Mouse (Mus musculus) neural tube, embryonic 10.5 days (tissue): ENCODE data around the gene Gpr1.
"Not testable (repeated sequence)": the region's sequence is repeated elsewhere in the genome, so short reads cannot be mapped to it uniquely, and the experiment has no call there.

Source experiments
- DNase-seq: peaks from one replicate; pipeline ENCODE4 v3.0.0-alpha.2; 2017; ENCODE audit warnings: low spot score; ENCODE audit errors: extremely low spot score

Gpr1 gene

DNA sequence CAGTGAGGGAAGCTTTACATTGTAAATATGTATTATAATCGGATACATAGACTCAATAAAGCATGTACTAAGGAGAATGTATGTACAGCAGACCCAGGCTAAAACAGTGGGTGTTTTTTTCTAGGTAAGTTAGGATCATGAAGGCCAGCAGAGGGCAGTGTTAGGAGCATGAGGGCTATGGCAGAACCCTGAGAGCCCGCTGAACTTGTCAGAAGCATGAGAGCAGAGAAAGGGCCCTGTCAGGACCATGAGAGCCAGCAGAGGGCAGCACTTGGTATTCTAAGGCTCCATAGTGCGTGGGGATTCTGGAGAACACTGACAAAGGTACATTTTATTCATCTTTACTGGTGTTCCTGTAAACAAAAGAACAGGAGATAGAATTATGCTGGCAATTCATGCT, 33.3 kb downstream of the Gpr1 start:
- DNase-seq = peak; percentile 93

DNA sequence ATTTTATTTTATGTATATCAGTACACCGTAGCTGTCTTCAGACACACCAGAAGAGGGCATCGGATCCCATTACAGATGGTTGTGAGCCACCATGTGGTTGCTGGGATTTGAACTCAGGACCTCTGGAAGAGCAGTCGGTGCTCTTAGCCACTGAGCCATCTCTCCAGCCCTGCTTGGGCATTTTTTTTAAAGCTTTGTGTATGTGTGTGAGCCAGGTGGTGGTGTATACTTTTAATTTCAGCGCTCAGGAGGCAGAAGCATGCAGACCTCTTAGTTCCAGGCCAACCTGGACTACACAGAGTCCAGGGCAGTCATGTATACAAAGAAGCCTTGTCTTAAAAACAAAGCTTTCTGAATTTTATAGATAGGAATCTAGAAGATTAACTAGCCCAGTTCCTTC, 33.8 kb downstream of the Gpr1 start:
- not testable (repeated sequence) for DNase-seq

DNA sequence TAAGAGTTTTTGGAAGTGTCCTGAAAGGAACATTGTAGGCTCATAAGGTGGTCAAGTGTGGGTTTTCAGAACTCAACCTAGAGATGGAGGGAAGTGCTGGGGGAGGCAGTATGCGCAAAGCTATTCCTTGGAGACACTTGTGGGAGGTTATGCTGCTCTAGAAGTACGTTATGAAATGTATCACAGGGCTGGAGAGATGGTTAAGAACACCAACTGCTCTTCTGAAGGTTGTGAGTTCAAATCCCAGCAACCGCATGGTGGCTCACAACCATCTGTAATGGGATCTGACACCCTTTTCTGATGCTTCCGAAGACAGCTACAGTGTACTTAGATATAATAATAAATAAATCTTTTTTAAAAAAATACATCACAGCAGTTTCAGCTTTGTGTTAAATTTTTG, 34.2 kb downstream of the Gpr1 start:
- DNase-seq = no peak

DNA sequence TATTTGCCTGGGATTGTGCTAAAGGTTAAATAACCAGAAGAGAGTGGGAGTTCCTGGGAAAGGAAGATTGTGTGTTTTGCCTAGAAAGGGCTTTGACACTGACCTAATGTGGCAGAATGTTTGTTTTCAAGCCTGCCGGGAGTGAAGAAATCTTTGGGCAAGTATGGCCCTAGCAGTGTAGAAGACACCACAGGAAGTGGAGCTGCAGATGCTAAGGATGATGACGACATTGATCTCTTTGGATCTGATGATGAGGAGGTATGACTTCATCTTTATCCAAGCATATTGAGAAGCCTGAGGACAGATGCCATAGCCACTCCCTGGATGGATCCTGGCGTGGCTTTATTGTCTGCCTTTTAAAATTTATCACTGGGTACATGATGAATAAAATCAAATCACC, 36.0 kb downstream of the Gpr1 start:
- no peak for DNase-seq

DNA sequence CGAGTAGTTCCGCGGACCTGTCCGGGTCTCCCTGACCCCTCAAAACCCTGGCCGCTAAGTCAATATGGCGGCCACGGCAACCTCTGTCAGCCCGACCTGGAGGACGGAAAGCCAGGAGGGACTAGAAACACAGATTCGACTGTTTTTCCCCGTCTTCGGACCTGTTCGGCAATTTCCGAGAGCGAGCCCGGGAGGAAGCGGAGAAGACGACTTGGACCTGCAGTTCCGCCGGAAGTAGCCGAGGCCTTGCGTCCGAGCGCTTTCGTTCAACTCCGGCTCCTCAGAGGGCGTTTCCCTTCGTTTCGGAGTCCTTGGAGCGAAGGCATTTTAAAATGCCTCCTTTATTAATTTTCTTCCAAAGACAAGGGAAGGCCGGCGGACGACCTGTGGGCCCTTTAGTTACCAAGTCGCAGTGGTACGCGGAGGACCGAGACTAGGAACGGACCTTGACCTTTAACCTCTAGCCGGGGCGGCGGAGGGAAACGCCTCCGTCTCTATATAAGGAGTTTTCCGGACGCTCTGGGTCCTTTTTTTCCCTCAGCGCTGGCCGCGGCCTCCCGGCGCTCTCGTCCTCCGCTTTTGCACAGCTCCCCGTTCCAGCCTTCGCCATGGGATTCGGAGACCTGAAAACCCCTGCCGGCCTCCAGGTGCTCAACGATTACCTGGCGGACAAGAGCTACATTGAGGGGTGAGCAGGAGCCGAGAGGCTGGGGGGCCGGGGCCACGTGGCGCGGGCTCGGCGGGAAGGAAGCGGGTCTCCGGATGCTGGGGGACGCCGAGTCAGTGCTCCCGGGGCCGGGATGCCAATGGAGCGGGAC, 37.5 kb downstream of the Gpr1 start, which contains the start of the genes Eef1b2 and Ndufs1:
Eef1b2 (plus strand) TSS at position 222 of the 818 bp plus-strand sequence.
Ndufs1 (minus strand) TSS at position 230 of the 818 bp plus-strand sequence.
- peak; percentile 97 for DNase-seq

DNA sequence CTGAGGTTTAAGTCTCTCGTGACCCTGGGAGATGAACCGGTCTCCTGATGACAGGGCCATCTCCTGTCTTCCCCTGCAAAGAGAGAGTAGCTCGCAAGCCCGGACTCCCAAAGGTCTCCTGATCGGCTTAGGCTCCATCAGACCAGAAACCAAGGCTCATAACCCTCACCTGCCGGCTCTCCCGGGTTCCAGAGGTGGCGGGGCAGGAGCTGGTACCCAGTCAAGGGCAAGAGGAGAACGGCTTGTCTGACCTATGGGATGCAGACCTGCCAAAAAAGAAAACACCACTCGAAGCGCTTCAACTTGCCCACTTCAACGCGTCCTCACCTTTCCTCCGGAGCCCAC, 38.1 kb downstream of the Gpr1 start:
- no peak for DNase-seq

DNA sequence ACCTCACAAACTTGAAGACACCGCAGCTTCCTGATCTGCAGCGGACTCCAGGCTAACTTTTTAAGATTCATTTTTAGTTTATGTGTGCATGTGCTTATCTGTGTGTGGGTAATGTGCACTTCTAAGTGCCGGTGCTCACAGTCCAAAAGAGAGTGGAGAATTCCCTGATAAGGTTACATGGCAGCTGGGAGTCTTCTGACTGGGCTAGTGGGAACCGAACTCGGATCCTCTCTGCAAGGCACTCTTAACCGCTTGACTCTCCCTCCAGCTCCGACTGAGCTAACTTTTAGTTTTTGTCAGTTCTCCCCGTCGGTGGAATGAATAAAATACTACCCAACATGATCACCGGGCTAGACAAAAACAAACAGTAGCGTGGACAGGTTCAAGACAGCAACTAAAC, 38.5 kb downstream of the Gpr1 start:
- DNase-seq = no peak

DNA sequence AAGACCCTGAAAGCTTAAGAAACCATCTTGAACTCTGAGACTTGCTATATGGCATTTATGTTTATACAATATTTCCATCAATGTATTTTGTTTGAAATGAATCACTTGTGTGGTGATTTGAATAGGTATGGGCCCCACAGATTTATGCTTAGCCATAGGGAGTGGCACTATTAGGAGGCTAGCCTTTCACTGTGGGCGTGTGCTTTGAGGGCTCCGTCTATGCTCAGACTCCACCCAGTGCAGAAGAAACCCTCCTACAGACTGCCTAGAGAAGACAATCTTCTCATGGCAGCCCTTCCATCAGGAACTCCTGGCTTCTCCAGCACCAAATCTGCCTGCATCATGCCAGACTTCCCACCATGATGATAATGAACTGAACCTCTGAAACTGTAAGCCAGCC, 45.7 kb downstream of the Gpr1 start:
- DNase-seq = no peak

DNA sequence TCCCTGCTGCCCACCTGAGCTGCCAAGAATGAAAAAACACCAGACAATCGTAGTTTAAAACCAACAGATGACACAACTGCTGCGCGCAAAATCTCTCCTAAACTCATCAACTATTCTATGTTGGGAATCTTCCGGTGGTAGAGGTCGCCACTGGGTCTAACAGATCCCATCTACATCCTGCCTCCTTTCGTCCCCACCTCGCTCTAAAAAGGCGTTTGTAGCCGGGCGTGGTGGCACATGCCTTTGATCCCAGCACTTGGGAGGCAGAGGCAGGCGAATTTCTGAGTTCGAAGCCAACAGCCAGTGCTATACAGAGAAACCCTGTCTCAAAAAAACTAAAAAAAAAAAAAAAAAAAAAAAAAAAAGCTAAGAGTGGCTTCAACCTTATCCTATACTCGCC, 74.1 kb downstream of the Gpr1 start:
- no peak for DNase-seq

DNA sequence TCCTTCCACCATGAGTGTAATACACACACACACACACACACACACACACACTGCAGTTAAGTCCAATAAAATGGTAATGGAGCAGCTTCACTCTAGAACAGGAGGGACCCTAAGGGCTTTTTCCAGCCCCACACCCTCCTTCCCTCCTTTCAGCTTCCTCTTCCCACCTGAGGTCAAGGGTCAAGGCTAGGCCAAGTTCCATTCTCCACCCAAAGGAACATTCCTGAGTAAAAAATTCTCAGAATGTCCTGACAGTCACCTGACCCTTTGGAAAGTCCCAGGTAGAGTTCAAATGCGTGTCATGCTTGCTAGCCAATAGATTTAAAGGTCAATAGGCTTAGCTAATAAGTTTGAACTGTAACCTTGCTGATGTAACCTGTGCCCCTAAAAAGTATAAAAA, 75.8 kb downstream of the Gpr1 start:
- DNase-seq = not testable (repeated sequence)

DNA sequence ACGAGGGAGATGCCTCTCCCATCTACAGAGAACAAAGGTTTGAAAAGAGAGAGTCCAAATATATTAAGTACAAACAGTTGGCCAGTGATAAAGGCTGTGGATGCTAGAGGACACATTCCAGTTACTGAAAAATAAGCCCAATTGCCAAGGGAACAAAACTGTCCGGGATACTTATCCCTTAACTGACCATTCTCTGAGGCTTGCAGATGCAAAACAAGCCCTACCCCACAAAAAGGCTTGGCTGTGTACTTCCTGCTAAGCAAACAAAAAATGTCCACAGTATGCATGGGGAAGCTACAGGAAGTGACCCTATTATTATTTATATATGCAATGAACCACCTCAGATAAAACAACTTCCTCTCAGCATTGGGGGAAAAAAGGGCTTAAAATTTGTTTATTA, 76.4 kb downstream of the Gpr1 start:
- no peak for DNase-seq

DNA sequence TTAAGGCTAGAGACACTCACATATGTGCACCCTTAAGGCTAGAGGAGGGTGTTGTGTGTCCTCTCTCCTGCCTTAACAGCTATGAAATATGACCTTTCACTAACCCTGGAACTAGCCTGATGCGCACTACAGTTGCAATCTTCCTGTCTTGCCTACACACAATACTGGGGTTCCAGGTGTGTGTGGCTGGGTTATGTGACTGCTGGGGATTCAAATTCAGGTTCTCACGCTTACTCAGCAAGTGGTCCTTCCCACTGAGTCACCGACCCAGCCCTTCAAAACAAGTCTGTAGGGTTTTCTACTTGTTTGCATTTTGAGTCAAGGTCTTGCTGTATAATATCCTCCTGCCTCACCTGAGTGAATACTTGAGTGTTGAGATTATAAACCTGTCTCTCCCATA, 79.8 kb downstream of the Gpr1 start:
- DNase-seq = no peak
